Mouse (Mus musculus) small intestine, adult 2 months (tissue): ENCODE results near the gene Prok1. TPM values are rescaled to one million over a fixed set of nuclear protein-coding genes. Genes with fewer than 3 reads are reported as not detected.

Source experiments
- H3K27ac ChIP-seq: fragments of 200-500 bp; 2 replicates; pipeline ENCODE4 v1.5.1; 2012; ENCODE audit warnings: low read depth, low read length, control low read depth, inconsistent platforms; ENCODE audit not compliant: insufficient read depth
- H3K27me3 ChIP-seq: fragments of 200-500 bp; 2 replicates; pipeline ENCODE4 v1.6.1; 2012; ENCODE audit warnings: mild to moderate bottlenecking, moderate library complexity, low read length, inconsistent platforms; ENCODE audit not compliant: control insufficient read depth, insufficient read depth
- H3K36me3 ChIP-seq: fragments of 200-500 bp; 2 replicates; pipeline ENCODE4 v1.6.1; 2012; ENCODE audit warnings: mild to moderate bottlenecking, low read length, control low read depth, inconsistent platforms; ENCODE audit not compliant: control insufficient read depth, insufficient read depth
- H3K4me1 ChIP-seq: fragments of 200-500 bp; 2 replicates; pipeline ENCODE4 v1.6.1; 2012; ENCODE audit warnings: low read length, inconsistent platforms, mixed read lengths; ENCODE audit not compliant: control insufficient read depth, insufficient read depth, insufficient read length
- H3K4me3 ChIP-seq: fragments of 200-500 bp; 2 replicates; pipeline ENCODE4 v1.5.1; 2012; ENCODE audit warnings: low read depth, mild to moderate bottlenecking, control low read depth, inconsistent platforms, low read length, moderate library complexity
- CTCF ChIP-seq: fragments of 200-500 bp; IDR thresholded peaks from 2 replicates; pipeline ENCODE4 v1.5.1; 2012; ENCODE audit warnings: low read depth, mild to moderate bottlenecking, control low read depth, inconsistent platforms, low read length, moderate library complexity, mixed read lengths; ENCODE audit not compliant: insufficient replicate concordance, insufficient read length; ENCODE audit errors: extremely low read depth
- POLR2A ChIP-seq: fragments of 200-500 bp; IDR thresholded peaks from 2 replicates; pipeline ENCODE4 v1.6.1; 2012; ENCODE audit warnings: low read depth, mild to moderate bottlenecking, control low read depth, inconsistent platforms, low read length, moderate library complexity
- WGBS: fragments of 180-500 bp; shearing (Covaris S2); methylation state at CpG from one replicate; pipeline ENCODE4 v1.1.7; 2018; 5-methylcytosine and 5-hydroxymethylcytosine counted together
- polyA plus RNA-seq: library from polyadenylated mRNA; depleted of rRNA; stranded (reverse); fragments of >200 nt; gene quantifications from 2 replicates; pipeline ENCODE4 v1.2.3, GENCODE M21; 2012

Gene Prok1
- polyA plus RNA-seq, 1 experiment: not detected

DNA sequence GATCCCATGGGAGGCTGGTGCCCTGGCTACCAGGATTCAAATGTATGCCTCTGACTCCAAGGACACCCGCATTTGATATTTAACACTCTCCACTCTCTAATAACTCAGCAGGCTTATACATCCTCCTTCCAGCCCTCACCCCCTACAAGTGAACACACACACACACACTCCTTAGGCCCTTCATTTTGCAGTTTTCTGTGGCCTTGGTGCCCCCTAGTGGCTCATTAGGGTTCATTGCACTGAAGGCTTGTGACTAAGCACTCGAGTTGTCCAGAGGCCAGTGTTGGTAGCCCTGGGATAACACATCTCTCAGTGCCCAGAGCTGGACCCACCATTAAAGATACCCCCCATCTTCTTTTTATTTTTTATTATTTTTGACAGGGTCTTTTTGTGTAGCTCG, 34.3 kb upstream of the Prok1 start:
- H3K27ac ChIP-seq: no peak overlapping the region
- TF ChIP-seq CTCF: peak; percentile 89; the same call in 1 of the 2 replicates
- no peak for TF ChIP-seq POLR2A
- no peaks in the 10 kb centered on the region; the same call in 1 of the 2 replicates for H3K4me1 ChIP-seq
- H3K36me3 ChIP-seq: no peaks in the 10 kb centered on the region
- no peaks in the 10 kb centered on the region for H3K27me3 ChIP-seq
- 9% methylated on average over 3 of the region's 3 CpGs for WGBS
- H3K4me3 ChIP-seq: no peak overlapping the region

DNA sequence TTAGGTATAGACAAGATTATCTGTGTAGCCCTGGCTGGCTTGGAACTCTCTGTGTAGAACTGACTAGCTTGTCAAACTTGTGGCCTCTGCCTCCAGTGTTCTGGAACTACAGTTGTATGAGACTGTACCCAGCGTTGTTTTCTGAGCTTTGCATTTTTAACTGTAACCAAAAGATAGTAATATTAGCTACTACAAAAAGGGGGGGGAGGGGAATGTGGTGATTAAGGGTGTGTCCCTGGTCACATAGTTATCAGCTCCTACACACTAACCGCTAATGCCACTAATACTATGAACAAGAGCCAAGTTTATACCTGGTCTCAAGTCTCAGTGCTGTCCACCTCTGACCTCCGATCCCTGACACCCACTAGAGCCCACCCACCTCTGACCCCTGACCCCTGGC, 32.9 kb upstream of the Prok1 start:
- TF ChIP-seq CTCF: no peak
- TF ChIP-seq POLR2A: no peak
- H3K27ac ChIP-seq: no peak overlapping the region
- 67% methylated on average over 3 of the region's 3 CpGs for WGBS
- H3K36me3 ChIP-seq: no peaks in the 10 kb centered on the region
- no peak overlapping the region for H3K4me3 ChIP-seq
- no peaks in the 10 kb centered on the region for H3K4me1 ChIP-seq
- H3K27me3 ChIP-seq: no peaks in the 10 kb centered on the region

DNA sequence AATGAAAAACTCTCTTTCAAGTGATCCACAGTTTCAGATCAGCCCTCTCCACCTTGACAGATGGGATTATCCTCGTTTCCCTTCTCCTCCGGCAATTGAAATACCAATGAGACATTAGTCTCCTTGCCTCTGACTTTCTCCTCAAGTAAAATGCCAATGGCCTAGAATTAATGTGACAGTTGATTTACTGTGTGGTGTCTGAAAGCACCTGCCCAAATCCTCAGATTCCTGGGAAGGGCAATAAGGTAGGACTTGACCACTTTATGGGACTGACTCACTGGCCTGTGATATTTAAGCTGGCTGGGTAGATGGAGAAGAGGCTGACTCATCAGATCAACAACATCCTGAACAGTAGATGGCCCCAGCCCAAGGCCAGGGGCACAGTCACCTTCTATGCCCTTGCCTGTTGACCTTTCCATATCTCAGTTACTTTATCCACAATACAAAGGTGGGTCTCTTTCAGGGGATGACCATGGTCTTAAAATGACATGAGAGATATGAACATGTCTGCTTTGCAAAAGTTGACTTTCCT, 27.4 kb upstream of the Prok1 start:
- TF ChIP-seq POLR2A (no peak), CTCF (no peak)
- Histone ChIP-seq H3K27me3 (no peaks in the 10 kb centered on the region), H3K4me3 (no peak overlapping the region), H3K4me1 (no peaks in the 10 kb centered on the region), H3K27ac (no peak overlapping the region), H3K36me3 (no peaks in the 10 kb centered on the region)
- WGBS: 49% methylated on average over 2 of the region's 2 CpGs

DNA sequence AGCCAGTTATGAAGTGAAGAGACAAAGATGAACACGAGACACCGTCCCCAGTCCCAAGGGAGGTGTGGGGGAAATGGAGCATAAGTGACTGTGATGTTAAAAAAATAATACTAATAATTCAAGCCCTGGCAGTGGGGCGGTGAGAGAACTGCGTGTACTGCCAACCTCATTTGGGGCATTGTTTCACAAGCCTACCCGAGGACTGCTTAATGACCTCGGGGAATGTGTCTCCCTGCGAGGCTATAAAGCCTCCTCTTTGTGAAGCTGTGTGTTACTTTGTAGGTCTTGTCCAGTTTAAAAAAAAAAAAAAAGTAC, 22.3 kb upstream of the Prok1 start:
- Histone ChIP-seq H3K27ac (no peak overlapping the region), H3K27me3 (no peaks in the 10 kb centered on the region), H3K4me3 (no peak overlapping the region), H3K36me3 (no peaks in the 10 kb centered on the region), H3K4me1 (no peaks in the 10 kb centered on the region)
- no peak for TF ChIP-seq CTCF
- no peak for TF ChIP-seq POLR2A
- WGBS: 54% methylated on average over 7 of the region's 7 CpGs

DNA sequence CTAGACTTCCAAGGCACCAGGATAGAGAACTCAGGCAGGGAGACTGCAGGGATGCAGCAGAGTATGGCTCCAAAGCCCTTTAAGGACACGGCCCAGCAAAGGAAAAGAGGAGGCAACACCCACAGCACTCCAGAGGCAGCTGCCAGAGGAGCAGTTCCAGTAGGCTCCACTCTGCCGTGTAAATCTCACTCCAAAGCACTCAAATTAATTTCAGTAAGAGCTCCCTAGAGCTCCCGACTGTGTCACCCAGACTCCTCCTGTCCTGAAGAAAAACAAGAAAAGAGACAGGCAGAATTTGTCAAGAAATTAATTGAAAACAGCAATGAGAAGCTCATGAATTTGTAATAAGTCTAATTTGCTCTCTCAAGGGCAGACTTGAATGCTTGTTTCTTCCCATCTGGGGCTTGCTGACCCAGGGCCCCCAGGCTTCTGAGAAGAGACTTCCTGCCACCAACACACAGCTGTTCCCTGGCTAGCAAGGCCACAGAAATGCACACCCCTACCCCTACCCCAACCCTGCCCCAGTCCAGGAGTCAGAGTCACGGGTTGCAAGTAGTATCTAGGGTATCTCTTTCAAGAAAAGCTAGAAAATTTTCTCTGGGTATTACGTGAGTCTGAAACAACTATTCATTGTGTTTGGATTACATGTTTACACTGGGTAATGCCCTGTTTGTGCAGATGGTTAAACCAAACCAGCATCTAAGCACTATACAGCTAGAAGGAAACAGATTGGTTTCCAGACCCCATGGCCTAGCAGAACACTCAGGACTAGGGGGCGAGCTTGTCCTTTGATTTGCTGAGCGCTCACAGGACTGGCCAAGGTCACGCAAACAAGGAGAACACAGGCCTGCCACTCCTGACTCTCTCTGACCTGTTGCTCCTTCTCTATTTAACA, 21.7 kb upstream of the Prok1 start:
- no peak for TF ChIP-seq CTCF
- TF ChIP-seq POLR2A: no peak
- H3K27ac ChIP-seq: 0 out of 2 replicates have a peak overlapping the region, but pooled peaks have one; percentile 9
- WGBS: 63% methylated on average over 8 of the region's 8 CpGs

GRCm38 (mm10) chr3:107257924-107258323, 18.4 kb upstream of the Prok1 start:
- TF ChIP-seq CTCF: no peak
- 61% methylated on average over 5 of the region's 5 CpGs for WGBS

More for the DNA sequence above, 21.7 kb upstream of the Prok1 start:
- Histone ChIP-seq H3K4me1 (no peaks in the 10 kb centered on the region), H3K27me3 (no peaks in the 10 kb centered on the region), H3K4me3 (no peak overlapping the region), H3K36me3 (no peaks in the 10 kb centered on the region)

GRCm38 (mm10) chr3:107256724-107257123, 17.2 kb upstream of the Prok1 start:
- 0 out of 2 replicates have a peak, but pooled peaks cover 3% of the 10 kb centered on the region for H3K27me3 ChIP-seq
- no peak overlapping the region for H3K4me3 ChIP-seq
- H3K4me1 ChIP-seq: no peaks in the 10 kb centered on the region
- no peak overlapping the region for H3K27ac ChIP-seq
- 61% methylated on average over 7 of the region's 7 CpGs for WGBS
- no peaks in the 10 kb centered on the region for H3K36me3 ChIP-seq
- no peak for TF ChIP-seq POLR2A
- TF ChIP-seq CTCF: no peak

More at GRCm38 (mm10) chr3:107257924-107258323, 18.4 kb upstream of the Prok1 start:
- Histone ChIP-seq H3K27me3 (0 out of 2 replicates have a peak, but pooled peaks cover 3% of the 10 kb centered on the region), H3K4me1 (no peaks in the 10 kb centered on the region), H3K4me3 (no peak overlapping the region), H3K27ac (no peak overlapping the region), H3K36me3 (no peaks in the 10 kb centered on the region)
